Mouse (Mus musculus): ENCODE measurements around the gene Map3k21. TPM values are rescaled to one million over a fixed set of nuclear protein-coding genes. Genes with fewer than 3 reads are reported as not detected.
A peak's percentile ranks its signal among the peaks of the same experiment; 100 is the strongest.

Map3k21 gene
- polyA plus RNA-seq (2016; fragmentation: Nextera tagmentation; extraction: Ambion mirVana): 0.09 and 0.13 TPM in 2 replicates

GRCm38 (mm10) chr8:125910365-125911228 lies at the start of gene Map3k21:
TSS of gene Map3k21 (plus strand) at chr8:125910450.
- peak within 1 kb of the TSS; percentile 68 for H3K4me3 ChIP-seq
- H3K4me2 ChIP-seq: peak within 1 kb of the TSS; percentile 100
- peaks cover 9% of the 10 kb centered on the region for H3K4me1 ChIP-seq (replicated peaks)
- H3K36me3 ChIP-seq: no peaks in the 10 kb centered on the region
- H3K27me3 ChIP-seq (replicated peaks): peaks cover 84% of the 10 kb centered on the region
- H3K27ac ChIP-seq (ENCODE audit: poor library complexity, severe bottlenecking): no peak within 1 kb of the TSS
- 0 out of 2 replicates have a peak, but pooled peaks have one; percentile 17 for ATAC-seq (ENCODE audit: insufficient number of reproducible peaks, low FRiP score)
- H3K9me3 ChIP-seq (replicated peaks): peaks cover 4% of the 10 kb centered on the region; the same call in 1 of the 2 replicates
- WGBS: under 1% methylated on average over 88 of the region's 93 CpGs
- H3K9ac ChIP-seq: peak within 1 kb of the TSS; percentile 71

- Histone ChIP-seq H3K9me3 (replicated peaks) (no peaks in the 10 kb centered on the region), H3K4me1 (replicated peaks) (peaks cover 37% of the 10 kb centered on the region), H3K9ac (no peak overlapping the region), H3K27me3 (replicated peaks) (no peaks in the 10 kb centered on the region), H3K4me2 (no peak overlapping the region), H3K36me3 (no peaks in the 10 kb centered on the region), H3K27ac (ENCODE audit: poor library complexity, severe bottlenecking) (no peak overlapping the region), H3K4me3 (no peak overlapping the region)
- no peak for ATAC-seq (ENCODE audit: insufficient number of reproducible peaks, low FRiP score)
- WGBS: 74% methylated on average over 12 of the region's 12 CpGs
These were observed 44.1 kb upstream of the Map3k21 start for GRCm38 (mm10) chr8:125866125-125866524.

DNA sequence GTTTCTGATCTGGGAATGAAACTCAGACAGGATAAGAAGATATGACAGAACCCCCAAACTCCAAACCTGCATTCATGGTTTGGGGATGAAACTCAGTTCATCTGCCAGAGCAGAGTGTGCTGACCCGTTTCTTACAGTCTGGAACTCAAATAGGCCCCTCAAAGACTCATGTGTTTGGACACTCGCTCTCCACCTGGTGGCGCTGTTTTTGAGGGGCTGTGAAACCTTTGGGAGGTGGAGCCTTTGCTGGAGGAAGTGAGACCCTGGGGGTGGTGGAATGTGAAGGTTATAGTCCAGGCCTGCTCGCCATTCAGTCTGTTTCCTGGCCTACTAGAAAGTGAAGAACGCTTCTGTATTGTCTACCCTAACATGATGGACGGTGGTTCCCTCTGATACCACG lies 41.7 kb upstream of the Map3k21 start:
- no peak overlapping the region for H3K4me2 ChIP-seq
- no peak overlapping the region for H3K9ac ChIP-seq
- no peaks in the 10 kb centered on the region for H3K27me3 ChIP-seq (replicated peaks)
- H3K4me3 ChIP-seq: no peak overlapping the region
- no peaks in the 10 kb centered on the region for H3K9me3 ChIP-seq (replicated peaks)
- H3K4me1 ChIP-seq (replicated peaks): peaks cover 38% of the 10 kb centered on the region
- H3K27ac ChIP-seq (ENCODE audit: poor library complexity, severe bottlenecking): no peak overlapping the region
- H3K36me3 ChIP-seq: no peaks in the 10 kb centered on the region
- WGBS: 45% methylated on average over 7 of the region's 7 CpGs
- no peak for ATAC-seq (ENCODE audit: insufficient number of reproducible peaks, low FRiP score)

- Histone ChIP-seq H3K27me3 (replicated peaks) (0 out of 2 replicates have a peak, but pooled peaks cover 5% of the 10 kb centered on the region), H3K4me3 (no peak overlapping the region), H3K4me1 (replicated peaks) (peaks cover 38% of the 10 kb centered on the region), H3K4me2 (no peak overlapping the region), H3K9me3 (replicated peaks) (no peaks in the 10 kb centered on the region), H3K9ac (no peak overlapping the region), H3K36me3 (no peaks in the 10 kb centered on the region), H3K27ac (ENCODE audit: poor library complexity, severe bottlenecking) (no peak overlapping the region)
- WGBS: 49% methylated on average over 3 of the region's 3 CpGs
- no peak for ATAC-seq (ENCODE audit: insufficient number of reproducible peaks, low FRiP score)
These were observed 40.5 kb upstream of the Map3k21 start for GRCm38 (mm10) chr8:125869739-125870138.

DNA sequence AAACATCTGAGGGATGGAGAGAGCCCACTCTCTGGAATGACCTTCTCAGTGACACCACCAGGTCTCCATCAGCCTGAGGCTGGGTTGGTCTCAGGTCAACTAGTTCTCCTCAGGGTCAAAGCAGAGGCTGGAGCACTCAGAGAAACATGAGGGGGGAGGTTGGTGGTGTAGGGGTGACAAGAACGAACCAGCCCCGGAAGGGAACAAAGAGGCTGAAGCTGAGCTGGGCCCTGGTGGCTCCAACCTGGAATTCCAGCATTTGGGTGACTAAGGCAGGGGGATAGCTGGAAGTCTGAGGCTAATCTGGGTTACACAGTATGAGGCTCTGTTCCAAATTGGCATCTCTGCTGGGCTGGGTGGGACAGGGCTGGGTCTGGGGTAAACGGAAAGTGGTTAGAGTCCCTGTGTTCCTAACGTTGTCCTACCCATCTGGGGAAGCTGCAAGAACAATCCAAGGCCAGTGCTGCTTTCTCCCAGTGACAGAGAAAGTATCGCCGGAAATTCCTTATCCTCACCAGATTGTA lies 40.0 kb upstream of the Map3k21 start:
- 12% methylated on average over 6 of the region's 6 CpGs for WGBS
- Histone ChIP-seq H3K27me3 (replicated peaks) (0 out of 2 replicates have a peak, but pooled peaks cover 6% of the 10 kb centered on the region), H3K9me3 (replicated peaks) (no peaks in the 10 kb centered on the region), H3K4me2 (peak overlapping the region; percentile 2; the same call in 1 of the 2 replicates), H3K36me3 (no peaks in the 10 kb centered on the region), H3K4me1 (replicated peaks) (peaks cover 38% of the 10 kb centered on the region), H3K9ac (no peak overlapping the region), H3K27ac (ENCODE audit: poor library complexity, severe bottlenecking) (peak overlapping the region; percentile 50; the same call in 1 of the 2 replicates), H3K4me3 (no peak overlapping the region)
- peak; percentile 19; the same call in 1 of the 2 replicates for ATAC-seq (ENCODE audit: insufficient number of reproducible peaks, low FRiP score)

GRCm38 (mm10) chr8:125870821-125871321 lies 39.4 kb upstream of the Map3k21 start:
- H3K9me3 ChIP-seq (replicated peaks): no peaks in the 10 kb centered on the region
- H3K4me1 ChIP-seq (replicated peaks): peaks cover 38% of the 10 kb centered on the region
- H3K27ac ChIP-seq (ENCODE audit: poor library complexity, severe bottlenecking): 0 out of 2 replicates have a peak overlapping the region, but pooled peaks have one; percentile 50
- under 1% methylated on average over 7 of the region's 7 CpGs for WGBS
- peak; percentile 78 for ATAC-seq (ENCODE audit: insufficient number of reproducible peaks, low FRiP score)
- H3K4me2 ChIP-seq: peak overlapping the region; percentile 50; the same call in 1 of the 2 replicates
- H3K27me3 ChIP-seq (replicated peaks): 0 out of 2 replicates have a peak, but pooled peaks cover 6% of the 10 kb centered on the region
- H3K36me3 ChIP-seq: no peaks in the 10 kb centered on the region
- no peak overlapping the region for H3K4me3 ChIP-seq
- no peak overlapping the region for H3K9ac ChIP-seq

DNA sequence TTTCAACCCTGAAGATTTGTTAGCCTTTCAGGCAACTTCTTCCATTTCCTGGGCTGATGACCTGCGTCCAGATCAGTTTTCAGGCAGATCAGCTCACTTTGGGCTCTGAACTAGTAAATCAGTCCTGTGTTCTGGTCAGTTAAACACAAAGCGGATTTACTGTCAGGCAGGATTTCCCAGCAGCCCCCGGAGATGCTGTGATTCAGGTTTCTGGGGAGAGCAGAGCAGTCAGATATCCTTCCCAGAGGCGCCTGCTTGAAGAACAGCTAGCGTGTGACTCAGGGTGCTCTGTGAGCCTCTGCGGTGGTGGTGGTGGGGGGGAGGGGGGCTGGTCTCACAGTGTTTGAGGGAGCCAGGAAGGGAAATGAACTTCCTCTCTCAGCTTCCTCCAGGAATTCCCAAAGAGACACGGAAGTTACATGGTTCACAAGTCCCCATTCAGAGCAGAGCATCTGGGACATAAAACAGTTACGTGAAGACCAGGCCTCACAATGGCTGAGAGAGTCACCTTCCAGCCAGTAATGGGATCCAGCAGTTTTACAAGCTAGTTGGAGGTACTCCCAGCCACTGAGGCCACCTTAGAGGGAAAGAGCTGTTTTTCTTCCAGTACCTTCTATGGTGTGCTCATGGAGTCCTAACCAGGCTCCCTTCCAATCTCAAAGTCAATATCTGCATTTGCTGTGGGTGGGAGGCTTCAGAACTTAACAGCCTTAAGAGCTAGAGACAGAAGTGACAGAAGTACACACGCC lies 37.6 kb upstream of the Map3k21 start:
- no peak overlapping the region for H3K9ac ChIP-seq
- H3K4me3 ChIP-seq: no peak overlapping the region
- no peaks in the 10 kb centered on the region for H3K36me3 ChIP-seq
- H3K27ac ChIP-seq (ENCODE audit: poor library complexity, severe bottlenecking): no peak overlapping the region
- H3K9me3 ChIP-seq (replicated peaks): no peaks in the 10 kb centered on the region
- H3K27me3 ChIP-seq (replicated peaks): 0 out of 2 replicates have a peak, but pooled peaks cover 6% of the 10 kb centered on the region
- WGBS: 53% methylated on average over 9 of the region's 9 CpGs
- no peak overlapping the region for H3K4me2 ChIP-seq
- H3K4me1 ChIP-seq (replicated peaks): peaks cover 38% of the 10 kb centered on the region
- ATAC-seq (ENCODE audit: insufficient number of reproducible peaks, low FRiP score): no peak

- ATAC-seq (ENCODE audit: insufficient number of reproducible peaks, low FRiP score): no peak
- no peak overlapping the region for H3K4me3 ChIP-seq
- H3K4me2 ChIP-seq: no peak overlapping the region
- 0 out of 2 replicates have a peak, but pooled peaks cover 6% of the 10 kb centered on the region for H3K27me3 ChIP-seq (replicated peaks)
- no peak overlapping the region for H3K9ac ChIP-seq
- H3K4me1 ChIP-seq (replicated peaks): peaks cover 38% of the 10 kb centered on the region
- H3K9me3 ChIP-seq (replicated peaks): no peaks in the 10 kb centered on the region
- H3K36me3 ChIP-seq: no peaks in the 10 kb centered on the region
- WGBS: 69% methylated on average over 2 of the region's 2 CpGs
- H3K27ac ChIP-seq (ENCODE audit: poor library complexity, severe bottlenecking): no peak overlapping the region
These were observed 37.1 kb upstream of the Map3k21 start for GRCm38 (mm10) chr8:125873250-125873534.

DNA sequence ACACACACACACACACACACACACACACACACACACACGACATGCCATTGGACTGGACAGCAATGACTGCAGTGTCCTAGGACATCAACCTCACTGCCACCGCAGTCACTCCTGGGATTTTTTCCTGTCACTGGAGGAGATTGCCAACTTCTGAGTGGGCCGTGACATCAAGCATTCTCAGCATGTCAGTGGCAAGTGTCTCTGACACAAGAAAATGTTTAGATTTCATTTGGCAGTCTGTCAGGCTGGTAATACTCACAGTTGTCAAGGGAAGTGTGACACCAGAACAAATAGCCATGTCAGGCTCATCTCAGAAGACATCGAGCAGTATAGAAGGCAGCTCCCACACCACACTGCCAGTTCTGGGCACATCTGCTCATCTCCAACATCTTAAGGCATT lies 29.8 kb upstream of the Map3k21 start:
- 0 out of 2 replicates have a peak, but pooled peaks have one; percentile 11 for ATAC-seq (ENCODE audit: insufficient number of reproducible peaks, low FRiP score)
- Histone ChIP-seq H3K4me3 (no peak overlapping the region), H3K27me3 (replicated peaks) (no peaks in the 10 kb centered on the region), H3K4me1 (replicated peaks) (peaks cover 19% of the 10 kb centered on the region), H3K27ac (ENCODE audit: poor library complexity, severe bottlenecking) (no peak overlapping the region), H3K36me3 (no peaks in the 10 kb centered on the region), H3K4me2 (no peak overlapping the region), H3K9me3 (replicated peaks) (0 out of 2 replicates have a peak, but pooled peaks cover 2% of the 10 kb centered on the region), H3K9ac (no peak overlapping the region)
- WGBS: 45% methylated on average over 4 of the region's 4 CpGs

DNA sequence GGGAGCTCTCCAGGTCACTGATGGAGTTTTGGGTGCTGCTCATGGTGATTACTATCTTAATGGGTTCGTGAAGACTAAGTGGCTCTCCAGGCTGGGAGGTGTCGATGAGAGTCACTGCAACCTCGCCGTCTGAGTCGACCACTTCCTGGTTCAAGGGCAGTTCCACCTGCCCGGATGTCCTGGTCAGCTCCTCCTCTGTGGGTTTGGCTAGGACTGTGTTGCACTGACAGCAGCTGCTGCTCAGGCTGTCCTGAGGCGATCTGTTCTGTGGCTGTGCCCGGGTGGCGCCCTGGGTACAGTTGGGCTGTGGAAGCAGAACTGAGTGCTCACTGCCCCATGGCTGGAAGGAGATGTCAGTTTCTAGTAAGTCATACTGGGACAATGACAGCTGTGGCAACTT lies 22.7 kb upstream of the Map3k21 start:
- ATAC-seq (ENCODE audit: insufficient number of reproducible peaks, low FRiP score): peak; percentile 45; the same call in 1 of the 2 replicates
- H3K36me3 ChIP-seq: no peaks in the 10 kb centered on the region
- peaks cover 13% of the 10 kb centered on the region for H3K4me1 ChIP-seq (replicated peaks)
- 68% methylated on average over 9 of the region's 9 CpGs for WGBS
- no peak overlapping the region for H3K4me2 ChIP-seq
- H3K4me3 ChIP-seq: no peak overlapping the region
- H3K27me3 ChIP-seq (replicated peaks): 0 out of 2 replicates have a peak, but pooled peaks cover 3% of the 10 kb centered on the region
- peaks cover 9% of the 10 kb centered on the region; the same call in 1 of the 2 replicates for H3K9me3 ChIP-seq (replicated peaks)
- no peak overlapping the region for H3K27ac ChIP-seq (ENCODE audit: poor library complexity, severe bottlenecking)
- no peak overlapping the region for H3K9ac ChIP-seq

Data from heart, embryonic 12.5 days (tissue).